Mouse (Mus musculus) hindbrain, embryonic 14.5 days (tissue): ENCODE data around the gene Ivd. TPM values are rescaled to one million over a fixed set of nuclear protein-coding genes. Genes with fewer than 3 reads are reported as not detected.
A peak's percentile ranks its signal among the peaks of the same experiment; 100 is the strongest.

Source experiments
- ATAC-seq: fragments of 200-750 bp; cut with Nextera tagmentation; 2 replicates; pipeline ENCODE4 v1.8.0; 2017; ENCODE audit warnings: moderate number of reproducible peaks, mild to moderate bottlenecking, moderate TSS enrichment, moderate library complexity; ENCODE audit not compliant: low FRiP score
- DNase-seq: peaks from one replicate; pipeline ENCODE4 v3.0.0-alpha.2; 2015; ENCODE audit warnings: low spot score
- H3K27ac ChIP-seq: fragments of 300-500 bp; sonication (generic); 2 replicates; pipeline ENCODE4 v1.5.1; 2014; ENCODE audit warnings: mild to moderate bottlenecking, moderate library complexity
- H3K27me3 ChIP-seq: fragments of 300-500 bp; sonication (generic); 2 replicates; pipeline ENCODE4 v1.6.1; 2014; ENCODE audit warnings: mild to moderate bottlenecking, low read length, mixed read lengths; ENCODE audit not compliant: control insufficient read depth, insufficient read depth
- H3K36me3 ChIP-seq: fragments of 300-500 bp; sonication (generic); replicated peaks from 2 replicates; pipeline ENCODE4 v1.6.1; 2014; ENCODE audit not compliant: control insufficient read depth, insufficient read depth
- H3K4me1 ChIP-seq: fragments of 300-500 bp; sonication (generic); replicated peaks from 2 replicates; pipeline ENCODE4 v1.6.1; 2014; ENCODE audit warnings: antibody characterized with exemption, low read length, mixed read lengths; ENCODE audit not compliant: control insufficient read depth, insufficient read depth
- H3K4me2 ChIP-seq: fragments of 300-500 bp; sonication (generic); replicated peaks from 2 replicates; pipeline ENCODE4 v1.6.1; 2014; ENCODE audit warnings: mild to moderate bottlenecking, moderate library complexity
- H3K4me3 ChIP-seq: fragments of 300-500 bp; sonication (generic); replicated peaks from 2 replicates; pipeline ENCODE4 v1.5.1; 2014; ENCODE audit warnings: mild to moderate bottlenecking, low read length
- H3K9ac ChIP-seq: fragments of 300-500 bp; sonication (generic); 2 replicates; pipeline ENCODE4 v1.6.1; 2014
- H3K9me3 ChIP-seq: fragments of 300-500 bp; sonication (generic); 2 replicates; pipeline ENCODE4 v1.6.1; 2016; ENCODE audit warnings: low read length; ENCODE audit not compliant: control insufficient read depth
- WGBS: fragments of 180-500 bp; shearing (Covaris S2); extraction: QIAGEN DNeasy Blood & Tissue Kit; methylation state at CpG from one replicate; pipeline ENCODE4 v1.1.7; 2014; 5-methylcytosine and 5-hydroxymethylcytosine counted together
- polyA plus RNA-seq: library from polyadenylated mRNA; unstranded; fragments of >200 nt; fragmentation: Nextera tagmentation; extraction: Ambion mirVana; gene quantifications from 2 replicates; pipeline ENCODE4 v1.2.1, GENCODE M21; 2014

Gene Ivd
- polyA plus RNA-seq, 1 experiment from 2014 or later = 36.4 TPM

DNA sequence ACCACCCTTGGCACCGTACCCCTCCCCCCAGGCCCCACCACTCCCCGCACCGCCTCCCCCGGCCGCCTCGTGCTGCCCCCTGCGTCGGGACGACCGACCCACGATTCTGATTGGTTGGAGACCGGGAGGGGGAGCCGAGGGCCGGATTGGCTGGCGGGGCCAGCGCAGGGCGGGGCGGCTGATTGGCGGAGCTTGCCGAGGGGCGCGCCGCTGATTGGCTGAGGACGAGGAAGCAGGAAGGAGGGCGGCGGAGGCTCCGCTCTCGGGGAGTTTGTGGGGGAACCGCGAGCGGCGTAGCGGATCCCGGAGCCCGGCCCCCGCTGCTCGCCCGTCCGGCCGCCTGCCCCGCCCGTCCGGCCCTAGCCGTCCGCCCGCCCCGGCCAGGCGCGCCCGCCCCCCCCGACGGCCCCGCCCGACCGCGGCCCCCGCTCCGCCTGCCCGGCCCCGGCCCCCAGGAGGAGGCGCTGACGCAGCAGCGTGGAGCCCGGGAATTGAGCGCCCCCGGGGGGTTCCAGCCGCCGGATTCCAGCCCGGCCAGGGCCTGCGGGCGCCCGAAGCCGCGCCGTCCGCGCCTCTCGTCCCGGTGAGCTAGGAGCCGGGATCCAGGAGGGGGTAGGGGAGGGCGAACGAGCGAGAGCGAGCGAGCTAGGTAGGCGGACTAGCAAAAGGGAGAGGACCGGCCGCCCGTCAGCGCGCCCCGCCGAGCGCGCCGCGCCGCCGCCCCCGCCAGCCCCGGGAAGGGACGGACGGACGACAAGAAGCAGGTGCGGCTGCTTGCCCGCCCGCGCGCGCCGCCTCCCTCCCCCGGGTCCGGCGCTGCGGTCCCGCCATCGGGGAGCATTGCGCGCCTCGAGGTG, 39.6 kb downstream of the Ivd start:
- Histone ChIP-seq H3K9me3 (no peaks in the 10 kb centered on the region), H3K4me1 (peaks cover 58% of the 10 kb centered on the region)
- WGBS = 1% methylated on average over 80 of the region's 120 CpGs

DNA sequence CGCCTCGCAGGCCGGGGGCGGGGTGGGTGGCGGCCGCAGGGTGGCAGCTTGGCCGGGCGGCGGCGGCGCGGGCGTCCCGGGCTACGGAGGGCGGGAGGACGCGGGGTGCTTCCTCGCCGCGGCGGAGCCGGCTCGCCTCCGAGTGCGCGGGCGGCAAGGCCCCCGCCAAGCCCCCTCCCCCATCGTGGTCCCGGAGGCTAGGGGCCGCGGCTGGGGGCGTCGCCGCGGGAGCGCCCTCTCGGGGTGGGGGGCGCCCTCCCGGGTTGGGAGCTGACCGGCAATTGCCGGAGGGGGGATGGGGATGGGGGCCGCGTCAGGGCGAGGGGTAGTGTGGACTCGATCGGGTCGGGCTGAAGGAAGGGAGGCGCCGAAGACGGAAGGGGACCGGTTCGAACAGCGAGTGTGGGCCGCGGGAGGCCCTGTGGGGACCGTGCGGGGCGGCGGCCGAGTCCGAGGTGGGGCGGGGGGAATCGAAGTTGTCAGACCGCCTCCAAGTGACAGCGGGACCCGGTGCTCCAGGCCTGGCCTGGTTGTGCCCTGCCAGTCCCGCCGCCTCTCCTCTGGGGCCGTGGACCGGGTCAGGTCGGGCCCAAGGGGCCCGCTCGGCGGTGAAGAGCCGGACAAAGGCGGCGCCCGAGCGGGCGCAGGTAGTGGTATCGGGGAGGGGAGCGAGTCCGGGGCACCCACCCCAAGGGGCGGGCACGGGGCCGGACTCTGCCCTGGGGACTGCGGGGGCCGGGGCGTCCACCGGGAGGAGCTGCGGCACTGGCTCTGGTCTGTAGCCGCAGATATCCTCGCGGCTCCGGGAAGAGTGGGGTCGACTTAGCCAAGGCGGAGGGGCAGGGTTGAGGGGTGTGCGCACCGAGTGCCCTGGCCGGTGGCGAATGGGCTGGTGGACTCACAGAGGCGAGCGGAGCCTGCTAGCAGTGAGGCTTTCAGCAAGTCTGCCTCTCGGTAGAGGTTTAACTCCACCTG, 40.6 kb downstream of the Ivd start:
- H3K9ac ChIP-seq = peak overlapping the region; percentile 86
- H3K4me1 ChIP-seq = peaks cover 49% of the 10 kb centered on the region
- no peaks in the 10 kb centered on the region for H3K36me3 ChIP-seq
- ATAC-seq (peak; percentile 16; the same call in 1 of the 2 replicates), DNase-seq (no peak)
- H3K9me3 ChIP-seq = no peaks in the 10 kb centered on the region
- H3K27me3 ChIP-seq = peaks cover 34% of the 10 kb centered on the region
- H3K4me3 ChIP-seq = peak overlapping the region; percentile 90
- H3K27ac ChIP-seq = peak overlapping the region; percentile 89
- WGBS = under 1% methylated on average over 86 of the region's 106 CpGs
- H3K4me2 ChIP-seq = peak overlapping the region; percentile 96

More for the DNA sequence above, 39.6 kb downstream of the Ivd start:
- peak overlapping the region; percentile 86 for H3K9ac ChIP-seq
- H3K4me2 ChIP-seq = peak overlapping the region; percentile 96
- H3K36me3 ChIP-seq = no peaks in the 10 kb centered on the region
- peak overlapping the region; percentile 89 for H3K27ac ChIP-seq
- H3K4me3 ChIP-seq = peak overlapping the region; percentile 90
- ATAC-seq (peak; percentile 93), DNase-seq (peak; percentile 94)
- H3K27me3 ChIP-seq = peaks cover 44% of the 10 kb centered on the region

DNA sequence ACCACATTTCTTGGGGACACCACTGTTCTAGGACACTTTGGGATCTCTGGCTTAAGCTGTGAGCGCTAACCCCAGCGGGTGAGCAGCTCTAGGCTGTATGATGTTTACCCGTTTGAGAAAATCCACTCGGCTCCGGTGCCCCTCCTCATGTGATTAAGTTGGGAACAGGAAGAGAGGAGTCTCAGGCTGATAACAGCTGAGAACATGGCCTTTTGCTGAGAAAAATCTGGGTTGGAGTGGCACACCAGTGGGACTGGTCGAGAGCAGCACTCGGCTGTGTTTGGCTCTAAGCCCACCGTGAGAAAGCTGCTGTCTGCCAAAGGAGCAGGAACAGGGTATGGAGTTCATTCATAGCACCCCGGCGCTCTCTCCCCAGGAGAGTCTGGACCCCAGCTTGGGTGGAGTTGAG, 41.6 kb downstream of the Ivd start:
- H3K36me3 ChIP-seq = no peaks in the 10 kb centered on the region
- no peaks in the 10 kb centered on the region for H3K9me3 ChIP-seq
- H3K27ac ChIP-seq = no peak overlapping the region
- H3K4me1 ChIP-seq = peaks cover 41% of the 10 kb centered on the region
- WGBS = 10% methylated on average over 10 of the region's 10 CpGs
- ATAC-seq (no peak), DNase-seq (no peak)
- peak overlapping the region; percentile 86 for H3K9ac ChIP-seq
- H3K4me2 ChIP-seq = peak overlapping the region; percentile 96
- peaks cover 24% of the 10 kb centered on the region for H3K27me3 ChIP-seq
- H3K4me3 ChIP-seq = peak overlapping the region; percentile 90

DNA sequence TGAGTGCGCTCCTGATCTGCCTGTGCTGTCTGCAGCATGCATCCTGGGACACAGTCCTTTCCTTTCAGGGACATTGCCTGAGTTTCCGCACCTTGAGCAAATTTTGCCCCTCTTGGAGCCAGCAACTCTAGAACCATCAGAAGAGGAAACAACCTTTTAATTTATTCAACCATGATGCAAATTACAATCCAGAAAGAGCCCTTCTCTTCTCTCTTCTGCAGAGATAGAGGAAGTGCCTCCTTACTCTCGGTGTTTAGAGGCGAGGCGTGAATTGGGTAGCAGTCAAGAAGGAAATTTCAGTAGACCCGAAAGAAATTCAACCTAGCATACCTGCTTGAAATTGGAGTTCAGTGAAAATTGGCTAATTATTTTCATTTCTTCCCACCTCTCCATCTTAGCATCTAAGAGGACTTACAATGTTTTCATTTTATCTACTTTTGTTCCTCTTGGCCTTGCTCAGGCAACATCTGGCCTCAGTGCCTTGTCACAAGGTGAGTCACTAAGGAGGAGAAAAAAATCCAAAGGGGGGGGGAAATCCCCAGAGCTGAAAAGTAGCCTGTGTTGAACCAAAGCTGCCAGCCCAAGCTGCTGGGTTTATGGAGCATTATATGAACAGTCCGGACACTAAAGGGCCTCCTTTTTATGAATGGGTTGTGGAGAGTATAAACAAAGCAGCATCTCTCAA, 43.8 kb downstream of the Ivd start:
- Histone ChIP-seq H3K4me2 (no peak overlapping the region), H3K27me3 (peaks cover 2% of the 10 kb centered on the region; the same call in 1 of the 2 replicates), H3K4me3 (no peak overlapping the region), H3K9ac (no peak overlapping the region), H3K36me3 (no peaks in the 10 kb centered on the region), H3K4me1 (peaks cover 35% of the 10 kb centered on the region), H3K27ac (no peak overlapping the region), H3K9me3 (no peaks in the 10 kb centered on the region)
- ATAC-seq = no peak
- DNase-seq = no peak
- WGBS = 85% methylated on average over 7 of the region's 7 CpGs

DNA sequence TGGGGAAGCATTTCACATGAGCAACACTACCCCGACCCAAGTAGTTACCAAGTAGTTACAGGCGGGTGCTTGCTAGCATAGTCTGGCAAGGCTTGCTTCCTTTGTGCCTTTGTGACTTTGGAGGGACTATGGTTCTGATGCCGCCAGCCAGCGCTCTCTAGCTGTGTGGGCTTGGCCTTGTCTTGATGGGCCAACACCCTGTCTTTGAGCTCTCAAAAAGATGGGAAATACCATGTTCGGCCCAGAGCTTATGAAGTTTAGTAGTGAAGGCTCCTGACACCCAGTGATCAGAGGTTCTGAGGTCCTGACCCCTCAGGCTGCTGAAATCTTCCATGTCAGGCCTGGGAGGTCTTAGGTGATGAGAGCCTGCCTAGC, 44.4 kb downstream of the Ivd start:
- DNase-seq (no peak), ATAC-seq (no peak)
- no peak overlapping the region for H3K27ac ChIP-seq
- H3K4me2 ChIP-seq = no peak overlapping the region
- no peak overlapping the region for H3K4me3 ChIP-seq
- H3K9ac ChIP-seq = no peak overlapping the region
- WGBS = 76% methylated on average over 5 of the region's 5 CpGs
- no peaks in the 10 kb centered on the region for H3K36me3 ChIP-seq
- peaks cover 32% of the 10 kb centered on the region for H3K4me1 ChIP-seq
- H3K9me3 ChIP-seq = no peaks in the 10 kb centered on the region
- no peaks in the 10 kb centered on the region for H3K27me3 ChIP-seq

DNA sequence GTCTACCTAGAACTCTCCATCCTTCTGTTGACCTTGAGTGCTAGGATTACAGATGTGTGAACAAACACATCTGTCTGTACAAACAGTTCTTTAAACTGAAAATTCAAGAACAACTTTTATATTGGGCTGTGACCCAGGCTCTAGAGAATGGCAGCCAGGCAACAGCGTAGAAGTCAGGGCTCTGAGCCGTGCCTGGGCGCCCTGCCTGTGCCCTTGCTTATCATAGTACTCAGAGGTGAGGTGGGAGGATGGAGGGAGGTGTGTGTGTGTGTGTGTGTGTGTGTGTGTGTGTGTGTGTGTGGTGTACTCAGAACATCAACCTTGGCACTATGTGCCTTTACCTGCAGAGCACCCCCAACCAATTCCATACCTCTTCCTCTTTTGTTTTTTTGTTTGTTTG, 46.0 kb downstream of the Ivd start:
- no peak overlapping the region for H3K9ac ChIP-seq

DNA sequence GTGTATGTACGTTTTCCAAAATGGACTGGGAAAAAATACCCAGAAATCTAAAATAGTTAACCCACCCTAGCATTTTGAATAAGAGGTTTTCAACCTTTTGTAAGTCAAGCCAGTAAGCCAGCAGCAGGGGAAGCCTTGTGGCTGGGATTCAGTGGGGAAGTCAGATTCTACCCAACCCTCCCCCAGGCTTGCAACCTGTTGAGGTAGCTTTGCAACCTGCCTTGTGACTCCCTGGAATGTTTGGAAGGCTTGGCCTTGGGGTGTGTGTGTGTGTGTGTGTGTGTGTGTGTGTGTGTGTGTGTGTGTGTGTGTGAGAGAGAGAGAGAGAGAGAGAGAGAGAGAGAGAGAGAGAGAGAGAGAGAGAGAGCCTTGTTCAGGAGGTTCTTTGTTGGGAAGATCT, 47.4 kb downstream of the Ivd start:
- DNase-seq (no peak), ATAC-seq (no peak)
- WGBS = 51% methylated on average over 1 of the region's 1 CpGs
- Histone ChIP-seq H3K27me3 (no peaks in the 10 kb centered on the region), H3K27ac (no peak overlapping the region), H3K4me2 (no peak overlapping the region), H3K9ac (no peak overlapping the region), H3K4me3 (no peak overlapping the region), H3K4me1 (peaks cover 36% of the 10 kb centered on the region), H3K9me3 (no peaks in the 10 kb centered on the region), H3K36me3 (no peaks in the 10 kb centered on the region)

More for the DNA sequence above, 46.0 kb downstream of the Ivd start:
- no peak overlapping the region for H3K4me2 ChIP-seq
- H3K9me3 ChIP-seq = no peaks in the 10 kb centered on the region
- ATAC-seq (no peak), DNase-seq (no peak)
- peaks cover 36% of the 10 kb centered on the region for H3K4me1 ChIP-seq
- WGBS = 92% methylated on average over 3 of the region's 3 CpGs
- H3K4me3 ChIP-seq = no peak overlapping the region
- H3K27ac ChIP-seq = no peak overlapping the region
- H3K36me3 ChIP-seq = no peaks in the 10 kb centered on the region
- H3K27me3 ChIP-seq = no peaks in the 10 kb centered on the region

DNA sequence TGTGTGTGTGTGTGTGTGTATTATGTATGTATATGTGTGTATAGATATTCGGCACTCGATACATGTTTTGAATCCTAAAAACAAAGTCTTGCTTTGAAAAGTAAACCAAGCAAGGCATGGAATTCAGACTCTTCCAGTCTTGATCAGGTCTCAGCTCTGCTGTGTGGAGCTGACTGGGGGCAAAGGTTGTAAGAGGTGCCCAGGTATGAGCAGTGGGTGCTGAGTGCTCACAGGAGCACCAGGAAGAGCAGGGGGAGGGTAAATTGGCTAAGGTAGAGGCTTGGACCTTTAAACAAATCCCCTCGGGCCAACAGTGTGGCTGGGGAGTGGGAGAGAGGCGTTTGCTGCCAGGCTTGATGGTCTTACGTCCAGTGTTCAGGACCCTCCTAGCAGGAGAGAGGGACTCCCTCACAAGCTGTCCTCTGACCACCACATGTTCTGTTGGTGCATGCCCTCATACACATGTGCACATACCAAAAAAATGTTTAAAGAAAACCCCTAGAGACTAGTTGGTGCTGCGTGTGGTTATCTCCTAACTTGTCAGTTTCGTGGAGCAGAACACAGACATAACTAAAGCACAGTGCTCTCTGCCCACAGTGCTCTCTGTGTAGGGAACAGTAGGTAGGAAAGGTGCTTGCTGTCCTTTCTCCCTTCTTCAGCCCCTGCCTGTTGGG, 49.0 kb downstream of the Ivd start:
- 78% methylated on average over 7 of the region's 7 CpGs for WGBS
- H3K9ac ChIP-seq = no peak overlapping the region
- H3K4me2 ChIP-seq = no peak overlapping the region
- no peaks in the 10 kb centered on the region for H3K36me3 ChIP-seq
- DNase-seq (no peak), ATAC-seq (no peak)
- H3K27ac ChIP-seq = no peak overlapping the region
- H3K27me3 ChIP-seq = no peaks in the 10 kb centered on the region
- H3K9me3 ChIP-seq = no peaks in the 10 kb centered on the region
- peaks cover 27% of the 10 kb centered on the region for H3K4me1 ChIP-seq
- no peak overlapping the region for H3K4me3 ChIP-seq
